Mouse (Mus musculus) MEL (cell line): ENCODE data around the gene Rufy3.

ENCODE experiments used
- CHD2 ChIP-seq: IDR thresholded peaks from 2 replicates; pipeline ENCODE4 v1.6.1; 2011; ENCODE audit warnings: low read length, improper control_type of control experiment
- CTCF ChIP-seq, 3 experiments: IDR thresholded peaks in 2 of 3; conservative IDR thresholded peaks in 1 of 3; 2 replicates each; pipeline ENCODE4 v1.5.1; 2011 to 2012; ENCODE audit warnings: low read length in 3 of 3, low read depth in 2 of 3, mild to moderate bottlenecking in 2 of 3, improper control_type of control experiment in 1 of 3, inconsistent platforms in 1 of 3, mixed read lengths in 1 of 3, moderate library complexity in 1 of 3; ENCODE audit not compliant: control insufficient read depth in 1 of 3, insufficient read depth in 1 of 3, poor library complexity in 1 of 3, severe bottlenecking in 1 of 3
- ELF1 ChIP-seq: IDR thresholded peaks from 2 replicates; pipeline ENCODE4 v1.6.1; 2014; ENCODE audit warnings: low read depth, mild to moderate bottlenecking, inconsistent platforms, low read length, improper control_type of control experiment, moderate library complexity
- EP300 ChIP-seq, 2 experiments: IDR thresholded peaks; 2 replicates each; pipeline ENCODE4 v1.6.1; 2011; ENCODE audit warnings: improper control_type of control experiment in 2 of 2, low read length in 2 of 2, low read depth in 1 of 2, mild to moderate bottlenecking in 1 of 2
- GATA1 ChIP-seq: IDR thresholded peaks from 2 replicates; pipeline ENCODE4 v1.6.1; 2011; ENCODE audit warnings: low read depth, low read length, improper control_type of control experiment
- NRF1 ChIP-seq: IDR thresholded peaks from 2 replicates; pipeline ENCODE4 v1.6.1; 2014; ENCODE audit warnings: low read depth, mild to moderate bottlenecking, inconsistent platforms, low read length, improper control_type of control experiment, moderate library complexity; ENCODE audit not compliant: poor library complexity, insufficient read depth, severe bottlenecking
- SIN3A ChIP-seq: IDR thresholded peaks from 2 replicates; pipeline ENCODE4 v1.6.1; 2012; ENCODE audit warnings: low read length, improper control_type of control experiment, inconsistent platforms
- TBP ChIP-seq: IDR thresholded peaks from 2 replicates; pipeline ENCODE4 v1.8.0; 2011; ENCODE audit warnings: low read depth, low read length, improper control_type of control experiment
- ZNF384 ChIP-seq: IDR thresholded peaks from 2 replicates; pipeline ENCODE4 v1.6.1; 2012; ENCODE audit warnings: low read depth, mild to moderate bottlenecking, inconsistent platforms, low read length, improper control_type of control experiment

GRCm38 (mm10) chr5:88530908-88531307, 33.9 kb upstream of the Rufy3 start:
- TF ChIP-seq NRF1 (no peak), CTCF (IDR thresholded peaks at IDR 0.05 in 2 of 3, conservative IDR thresholded peaks at IDR 0.05 in 1 of 3; ENCODE audit: control insufficient read depth in 1 of 3, insufficient read depth in 1 of 3, low read depth in 2 of 3, low read length in 3 of 3, poor library complexity in 1 of 3, severe bottlenecking in 1 of 3) (no peak), SIN3A (no peak), ZNF384 (no peak), EP300 (IDR thresholded peaks at IDR 0.05; ENCODE audit: low read depth in 1 of 2, low read length in 2 of 2) (no peak), GATA1 (no peak), TBP (no peak), CHD2 (no peak), ELF1 (no peak)
